Mouse (Mus musculus) megakaryocyte-erythroid progenitor cell, adult 5-6 weeks (primary cell): ENCODE results near the gene Fbxw8. TPM values are rescaled to one million over a fixed set of nuclear protein-coding genes. Genes with fewer than 3 reads are reported as not detected.

Experiments
- ATAC-seq: replicated peaks from 2 replicates; pipeline ENCODE4 v1.8.0; 2016; ENCODE audit warnings: mild to moderate bottlenecking, inconsistent platforms; ENCODE audit not compliant: severe bottlenecking, poor library complexity, low FRiP score, low TSS enrichment
- total RNA-seq, 2 experiments: library from RNA; stranded (forward) in 1 of 2; stranded (reverse) in 1 of 2; fragments of 200-1000, 215-1000 nt in 1 of 2; fragments of >200 nt in 1 of 2; fragmentation: Nextera tagmentation in 1 of 2; gene quantifications; 2 replicates each; pipeline ENCODE4 v1.2.3; 2014 to 2017

Gene Fbxw8
- total RNA-seq (2014; fragmentation: Nextera tagmentation) (18.1 and 25.3 TPM in 2 replicates), total RNA-seq (2017) (12.9 and 23.8 TPM in 2 replicates)

DNA sequence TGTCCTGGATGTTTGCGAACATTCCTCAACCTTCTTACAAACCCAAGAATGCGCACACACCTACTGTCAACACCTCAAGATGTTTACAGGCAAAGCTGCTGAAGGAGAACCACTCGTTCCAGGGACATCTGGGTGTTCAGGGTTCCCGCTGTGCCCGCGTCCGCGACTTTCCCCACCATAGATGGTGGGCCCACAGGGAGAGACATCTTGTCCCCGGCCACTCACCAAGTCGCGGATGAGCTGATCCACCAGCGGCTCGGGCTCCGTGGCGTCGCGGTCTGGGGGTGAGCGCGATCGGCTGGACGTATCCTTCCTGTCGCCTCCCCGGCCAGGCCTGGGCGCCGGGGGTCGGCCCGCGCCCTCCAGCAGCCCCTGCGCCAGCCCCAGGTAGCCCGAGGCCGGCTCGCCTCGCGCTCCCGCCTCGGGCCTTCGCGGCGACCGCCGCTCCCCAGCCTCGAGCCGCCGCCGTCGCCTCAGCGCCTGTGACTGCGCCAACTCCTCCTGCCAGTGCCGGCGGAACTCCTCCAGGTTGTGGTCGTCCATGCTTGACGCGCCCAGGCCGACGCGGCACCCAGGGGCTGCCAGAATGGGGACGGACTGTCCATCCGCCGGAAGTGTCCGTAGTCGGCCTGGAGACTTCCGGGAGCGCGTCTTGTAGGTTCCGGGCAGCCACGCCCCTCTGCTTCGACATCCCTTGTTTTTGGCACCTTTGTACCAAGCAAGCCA is at the start of gene Fbxw8:
Gene Fbxw8, minus strand, starts transcription at position 626 of the 726 bp plus-strand sequence.
- ATAC-seq = peak; percentile 93

DNA sequence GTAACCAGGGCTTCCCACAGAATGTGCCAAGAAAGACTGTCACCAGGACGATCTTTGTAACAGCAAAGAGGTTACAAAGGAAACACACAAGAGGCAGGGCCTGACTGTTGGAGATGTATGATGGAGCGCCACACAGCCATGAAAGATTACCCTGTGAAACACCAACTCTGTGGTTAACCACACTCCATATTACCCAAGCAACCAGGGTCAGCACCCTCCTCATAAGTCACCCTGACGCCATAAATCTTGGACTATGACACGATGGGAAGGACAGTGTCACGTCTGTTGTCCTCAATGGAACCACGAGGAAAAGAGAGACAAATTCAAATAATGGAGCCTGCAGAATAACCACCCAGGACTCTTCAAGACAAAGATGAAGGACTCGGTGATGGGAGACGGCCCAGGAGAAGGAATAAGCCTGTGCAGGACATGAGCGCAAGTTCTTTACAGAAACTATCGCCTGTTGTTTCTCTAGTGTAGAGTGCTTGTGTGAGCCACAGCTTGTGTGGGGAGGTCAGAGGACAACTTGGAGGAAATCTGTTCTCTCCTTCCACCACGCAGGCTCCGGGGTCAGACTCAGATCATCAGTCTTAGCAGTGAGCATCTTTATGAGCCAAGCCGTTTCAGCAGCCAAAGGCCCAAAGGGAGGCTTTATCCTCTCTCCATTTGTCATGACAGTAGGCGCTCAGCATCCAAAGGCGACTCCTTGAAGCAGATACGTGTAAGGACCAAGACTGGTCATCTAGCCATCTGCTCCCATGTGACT is 49.6 kb upstream of the Fbxw8 start:
- ATAC-seq = no peak

DNA sequence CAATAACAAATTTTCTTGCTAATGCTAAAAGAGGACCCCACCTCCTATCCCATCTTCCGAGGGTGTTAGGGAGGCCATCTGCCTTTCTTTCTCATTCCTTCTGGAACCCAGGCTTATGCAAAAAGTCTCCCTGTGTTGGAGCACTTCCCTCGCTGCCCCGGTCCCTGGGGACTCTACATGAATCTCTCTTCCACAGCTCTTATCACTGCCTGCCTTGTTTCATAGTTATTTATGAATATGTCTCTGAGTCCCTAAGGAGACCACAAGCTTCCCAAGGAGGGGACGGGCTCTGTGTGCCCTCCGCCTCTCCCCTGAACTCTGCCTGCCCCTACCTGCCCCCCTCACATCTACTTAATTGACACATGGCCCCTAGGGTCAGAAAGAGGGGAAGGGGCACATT is 44.4 kb upstream of the Fbxw8 start:
- no peak for ATAC-seq

DNA sequence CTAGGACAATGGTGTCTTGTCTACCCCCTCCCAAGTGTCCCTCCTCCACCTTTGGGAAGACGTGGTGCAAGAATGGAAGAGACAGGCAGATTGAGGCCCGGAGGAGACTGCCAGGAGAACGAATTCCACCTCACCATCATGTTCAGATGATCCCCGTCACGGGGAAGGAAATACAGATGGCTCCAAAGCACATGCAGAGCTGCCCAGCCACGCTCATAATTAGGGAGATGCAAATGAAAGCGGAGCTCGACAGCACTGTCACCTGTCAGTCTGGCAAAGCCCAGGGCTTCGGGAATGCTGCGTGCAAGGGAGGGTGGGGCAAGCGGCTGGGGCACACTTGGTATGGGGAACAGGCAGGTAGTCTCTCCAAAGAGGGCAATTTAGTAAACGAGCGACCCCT is 42.2 kb upstream of the Fbxw8 start:
- ATAC-seq = no peak

DNA sequence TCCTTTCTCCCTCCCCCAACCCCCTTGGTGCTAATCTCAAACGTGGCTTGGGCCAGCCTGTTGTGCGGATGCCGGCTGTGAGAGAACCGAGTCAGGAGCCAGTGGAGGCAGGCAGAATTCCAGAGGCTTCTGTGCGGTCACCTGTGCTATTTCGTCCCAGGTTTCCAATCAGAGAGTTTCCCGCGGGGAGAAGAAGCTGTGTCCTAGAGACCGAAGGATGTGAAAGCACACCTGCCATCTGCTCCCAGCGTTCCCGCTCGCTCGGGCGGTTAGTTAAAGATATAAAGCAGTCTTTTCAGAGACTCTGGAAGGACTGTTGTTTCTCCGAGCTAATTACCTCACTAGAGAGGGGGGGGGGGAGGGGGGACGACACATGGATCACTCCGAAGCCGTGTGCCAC is 37.0 kb upstream of the Fbxw8 start:
- no peak for ATAC-seq

DNA sequence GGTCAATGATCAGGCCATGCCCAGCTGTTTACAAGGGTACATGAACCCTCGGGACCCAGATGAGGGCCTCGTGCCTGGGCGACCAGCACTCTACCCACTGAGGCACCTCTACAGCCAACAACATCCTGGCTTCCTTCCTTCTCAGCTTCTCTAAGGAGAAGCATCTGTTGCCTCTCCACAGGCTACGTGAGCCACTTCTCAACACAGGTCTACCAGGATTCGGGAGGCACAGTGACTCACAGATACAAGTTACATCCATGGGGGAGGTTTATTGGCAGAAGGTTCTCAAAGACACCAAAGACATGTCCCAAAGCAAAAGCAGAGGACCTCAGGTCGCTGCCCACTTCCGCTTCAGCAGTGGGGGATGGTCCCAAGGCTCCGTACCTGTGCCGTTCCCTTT is 35.2 kb upstream of the Fbxw8 start:
- no peak for ATAC-seq

DNA sequence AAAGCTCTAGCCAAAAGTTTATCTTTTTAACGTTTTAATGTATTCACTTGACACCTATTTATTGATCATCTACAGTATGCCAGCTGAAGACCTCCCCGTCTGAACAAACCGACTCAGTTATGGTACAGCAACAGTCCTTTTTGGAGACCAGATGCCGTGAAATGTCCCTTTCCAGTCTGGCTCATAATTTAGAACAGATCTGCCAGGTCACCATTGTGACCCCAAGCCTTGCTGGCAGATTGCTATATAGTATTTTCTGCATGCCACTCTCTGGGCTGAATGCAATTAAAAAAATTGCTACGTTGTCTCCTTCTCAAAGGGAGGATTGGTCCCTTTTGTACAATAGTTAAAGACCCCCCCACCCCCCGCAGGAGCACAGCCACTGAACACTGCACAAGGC is 33.1 kb upstream of the Fbxw8 start:
- ATAC-seq = no peak

DNA sequence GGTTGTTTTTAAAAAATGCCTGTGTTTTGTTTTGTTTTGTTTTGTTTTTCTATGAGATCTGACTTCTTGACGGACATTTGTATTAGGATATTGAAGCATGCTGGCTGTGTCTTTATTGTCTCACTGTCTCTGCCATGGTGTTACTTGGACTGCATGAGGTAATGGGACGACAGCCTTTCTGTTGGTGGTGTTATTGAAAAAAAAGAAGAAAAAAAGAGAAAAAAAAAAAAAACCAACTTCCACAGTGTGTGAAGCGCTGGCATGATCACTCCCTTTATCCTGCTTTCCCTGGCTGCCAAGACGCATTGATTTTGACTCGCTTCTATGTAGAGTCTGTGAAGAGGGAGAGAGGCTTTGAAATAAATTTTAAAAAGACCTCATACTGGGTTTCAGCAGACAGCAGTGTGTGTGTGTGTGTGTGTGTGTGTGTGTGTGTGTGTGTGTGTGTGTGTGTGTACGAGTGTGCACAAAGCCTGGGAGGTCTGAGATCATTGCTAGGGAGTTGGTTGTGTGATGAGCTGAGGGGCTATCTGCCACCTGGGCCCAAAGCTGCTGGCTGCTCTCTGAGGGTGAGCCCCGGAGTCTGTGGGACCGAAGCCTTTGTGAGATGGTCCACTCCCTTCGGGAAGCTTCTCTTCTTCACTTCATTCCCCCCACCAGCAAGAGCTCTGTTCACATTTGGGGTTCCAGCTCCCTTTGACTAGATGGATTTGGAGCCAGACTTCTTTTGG is 31.8 kb upstream of the Fbxw8 start:
- no peak for ATAC-seq

DNA sequence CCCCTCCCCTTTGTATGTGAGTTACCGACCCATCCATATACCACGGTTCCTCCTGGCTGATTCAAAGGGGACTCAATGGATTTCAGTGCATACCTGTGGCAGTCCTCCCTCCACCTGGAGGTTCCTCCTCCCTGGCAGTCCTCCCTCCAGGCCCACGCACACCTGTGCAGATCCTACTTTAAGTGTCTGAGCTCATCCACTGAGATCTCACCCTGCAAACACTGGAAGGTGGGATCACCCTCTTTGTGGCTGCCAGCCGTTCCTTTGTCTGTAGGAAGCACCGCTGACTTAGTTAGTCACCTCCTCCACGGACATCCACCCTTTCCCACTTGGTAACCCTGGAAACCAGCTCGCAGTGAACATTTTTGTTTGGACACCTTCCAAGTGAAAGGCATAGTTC is 22.4 kb upstream of the Fbxw8 start:
- no peak for ATAC-seq

DNA sequence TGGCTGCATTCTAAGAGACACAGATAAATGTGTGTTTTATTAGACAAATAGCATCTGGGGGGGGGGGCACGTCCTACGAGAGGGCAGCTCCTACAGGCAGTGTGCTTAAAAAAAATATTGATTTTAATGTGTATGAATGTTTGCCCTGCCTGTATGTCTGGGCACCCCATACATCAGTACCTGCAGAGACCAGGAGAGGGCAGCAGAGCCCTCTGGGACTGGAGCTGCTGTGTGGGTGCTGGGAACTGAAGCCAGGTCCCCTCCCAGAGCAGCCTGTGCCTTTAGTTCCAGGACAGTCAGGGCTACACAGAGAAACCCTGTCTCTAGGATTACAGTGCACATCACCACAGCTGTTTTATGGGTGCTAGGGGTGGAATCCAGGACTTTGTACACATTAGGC is 19.9 kb upstream of the Fbxw8 start:
- no peak for ATAC-seq

DNA sequence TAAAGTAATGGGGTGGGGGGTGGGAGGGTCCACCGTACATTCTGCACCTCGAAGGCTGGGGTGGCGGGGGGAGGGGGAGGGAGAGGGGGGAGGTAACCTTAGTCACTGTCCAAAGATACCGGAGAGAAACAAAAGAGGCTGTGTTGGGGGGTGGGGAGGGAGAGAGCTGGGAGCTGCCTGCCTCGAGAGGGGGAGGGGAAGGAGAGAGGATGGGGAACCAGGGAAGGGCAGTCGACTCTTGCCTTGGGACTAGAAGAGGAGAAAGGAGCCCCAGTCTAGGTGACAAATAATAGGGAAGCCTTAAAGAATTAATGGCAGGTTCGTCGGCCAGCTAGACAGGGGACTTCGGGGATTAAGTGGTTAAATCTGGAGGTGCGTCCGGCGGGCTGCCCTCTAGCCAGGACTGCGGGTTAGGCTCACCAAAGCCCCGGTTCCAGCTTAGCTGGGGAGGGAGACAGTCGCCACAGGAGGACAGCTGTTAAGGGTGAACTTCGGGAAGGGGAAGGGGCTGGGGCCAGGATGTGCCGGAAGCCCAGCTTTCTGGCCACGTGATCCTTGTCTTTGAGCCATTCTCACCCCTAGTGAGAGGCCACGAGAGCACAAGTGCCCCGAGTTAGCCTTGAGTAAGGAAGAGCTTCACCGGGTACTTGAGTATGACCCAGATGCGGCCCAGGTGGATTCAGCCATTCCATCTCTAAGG is 19.2 kb upstream of the Fbxw8 start:
- ATAC-seq = no peak

DNA sequence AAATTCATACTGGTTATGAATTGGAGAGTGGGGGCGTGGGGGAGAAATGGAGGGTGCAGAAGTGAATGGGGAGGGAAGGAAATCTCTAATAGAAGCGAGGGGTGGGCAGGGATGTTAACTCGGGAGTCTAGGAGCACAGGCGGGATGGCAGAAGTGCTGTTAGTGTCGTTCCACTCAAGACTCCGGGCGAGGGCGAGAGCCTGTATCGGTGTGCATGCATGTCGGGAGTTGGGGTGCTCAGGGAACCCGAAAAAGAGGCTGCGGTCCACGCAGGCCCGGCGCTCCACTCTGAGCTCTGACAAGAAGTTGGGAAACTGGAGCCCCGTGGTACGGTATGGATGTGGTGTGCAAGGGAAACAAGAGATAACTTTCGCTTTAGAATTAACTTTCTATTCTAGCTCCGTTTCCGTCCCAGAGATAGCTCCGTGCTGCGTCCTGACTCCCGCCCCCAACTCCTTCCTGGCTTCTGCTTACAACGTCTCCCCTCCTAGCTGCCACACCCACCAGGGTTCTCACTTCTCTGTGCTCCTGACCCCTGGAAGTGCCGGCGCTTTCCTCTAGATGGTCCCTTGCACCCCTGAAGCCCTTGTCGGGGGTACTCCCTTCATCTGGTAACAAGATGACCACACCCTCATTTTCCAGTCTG is 16.9 kb upstream of the Fbxw8 start:
- ATAC-seq = no peak

DNA sequence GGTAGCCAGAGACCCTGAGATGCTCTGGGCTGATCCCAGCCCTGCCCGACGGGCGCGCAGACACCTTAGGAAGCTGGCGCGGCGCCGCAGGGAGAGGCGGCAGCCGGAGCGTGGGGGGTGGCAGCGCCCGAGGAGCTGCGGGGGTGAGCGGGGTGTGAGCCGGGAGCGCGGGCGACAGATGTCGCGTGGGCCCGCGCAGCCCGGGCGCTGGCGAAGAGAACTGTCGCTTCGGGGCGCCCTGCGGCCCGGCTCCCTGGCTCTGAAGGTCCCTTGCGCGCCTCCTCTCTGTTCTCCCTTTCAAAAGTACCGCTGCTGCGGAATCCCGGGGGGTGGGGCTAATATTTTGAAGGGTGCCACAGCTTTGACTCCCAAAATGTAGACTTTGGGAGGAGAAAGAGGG is 16.4 kb upstream of the Fbxw8 start:
- ATAC-seq = no peak

DNA sequence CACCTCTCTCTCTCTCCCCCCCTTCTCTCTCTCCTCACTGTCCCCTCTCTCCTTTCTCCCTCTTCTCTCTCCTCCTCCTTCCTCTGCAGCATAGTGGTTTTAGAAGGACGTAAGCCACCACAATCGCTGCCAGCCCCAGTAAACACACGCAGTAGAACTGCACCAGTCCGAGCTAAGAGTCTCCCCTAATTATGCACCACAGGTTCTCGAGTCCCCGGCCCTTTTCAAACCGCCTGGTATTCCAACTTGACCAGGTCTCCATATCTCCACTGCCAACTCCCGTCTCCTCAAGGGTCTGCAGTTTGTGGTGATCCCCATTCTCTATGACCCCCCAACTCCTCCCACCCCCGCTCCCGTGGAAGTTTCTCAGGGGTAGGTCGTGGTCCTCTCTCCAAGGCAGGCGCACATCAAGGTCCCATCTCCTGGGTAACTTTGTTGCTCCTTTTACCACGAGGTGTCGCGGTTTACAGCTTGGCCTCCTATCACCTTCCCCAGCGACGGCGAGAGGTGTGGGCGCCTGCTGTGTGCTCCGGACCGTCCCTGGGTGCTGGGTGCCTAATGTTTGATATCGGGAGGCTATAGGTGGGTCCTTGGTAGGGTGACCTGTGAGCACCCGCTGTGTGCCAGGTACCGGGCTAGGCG is 15.7 kb upstream of the Fbxw8 start:
- ATAC-seq = peak; percentile 48; the same call in 1 of the 2 replicates

DNA sequence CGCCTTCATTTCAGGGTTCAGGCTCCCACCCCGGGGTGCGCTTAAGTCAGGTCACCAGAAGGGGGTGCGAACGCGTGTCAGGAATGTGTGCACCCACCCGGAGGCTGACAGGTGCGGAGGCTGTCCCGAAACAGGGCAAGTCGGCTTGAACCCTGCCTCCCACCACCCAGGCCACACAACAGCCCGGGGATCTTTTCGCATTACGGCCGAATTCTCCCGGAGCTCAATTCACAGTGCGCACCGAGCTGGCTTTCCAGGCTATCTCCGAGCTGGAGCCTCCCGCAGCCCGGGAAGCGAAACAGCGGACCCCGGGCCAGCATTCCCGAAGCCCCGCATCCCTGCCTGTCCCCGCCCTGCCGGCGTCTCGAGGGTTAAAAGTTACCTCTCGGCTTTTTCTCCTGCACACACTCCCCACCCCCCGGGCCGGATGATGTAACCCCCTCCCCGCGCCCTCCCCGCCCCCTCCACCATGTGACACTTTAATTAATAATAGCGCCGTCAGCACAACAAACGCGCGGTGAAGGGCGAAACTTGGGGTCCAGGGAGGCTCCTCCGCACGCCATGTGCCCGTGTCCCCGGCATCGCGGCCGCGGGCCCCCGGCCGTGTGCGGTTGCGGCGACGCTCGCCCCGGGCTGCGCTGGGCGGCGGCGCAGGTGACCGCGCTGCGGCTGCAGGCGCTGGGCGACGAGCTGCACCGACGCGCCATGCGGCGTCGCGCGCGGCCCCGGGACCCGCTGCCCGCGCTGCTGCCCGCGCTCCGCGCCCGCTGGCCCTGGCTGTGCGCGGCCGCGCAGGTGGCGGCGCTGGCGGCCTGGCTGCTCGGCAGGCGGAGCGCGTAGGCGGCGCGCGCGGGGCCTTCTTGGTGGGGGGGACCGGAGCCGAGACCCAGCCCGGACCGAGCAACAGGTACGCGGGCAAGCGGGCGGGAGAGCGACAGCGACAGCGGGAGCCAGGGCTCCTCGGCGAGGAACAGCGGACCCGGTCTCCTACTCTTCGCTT is 14.3 kb upstream of the Fbxw8 start:
- 0 out of 2 replicates have a peak, but pooled peaks have one; percentile 33 for ATAC-seq

DNA sequence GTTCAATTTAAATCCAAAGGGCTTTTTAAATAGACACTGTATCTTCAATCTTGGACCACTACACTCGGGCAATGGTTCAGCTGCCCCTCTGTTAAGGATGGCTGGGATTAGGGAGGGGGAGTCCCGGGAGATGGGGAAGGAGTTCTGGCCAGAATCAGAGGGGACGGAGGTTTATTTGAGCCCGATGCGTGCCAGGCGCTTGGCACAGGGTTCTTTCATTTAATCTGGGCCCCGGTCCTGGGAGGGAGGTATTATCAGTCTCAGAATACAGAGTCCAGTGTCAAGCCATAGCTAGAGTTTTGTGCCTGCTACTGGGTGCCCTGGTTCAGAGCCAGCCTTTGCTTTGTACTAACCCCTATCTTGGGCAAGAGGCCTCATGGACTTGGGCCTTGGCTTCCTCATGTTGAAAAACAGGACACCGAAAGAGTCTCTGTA is 12.3 kb upstream of the Fbxw8 start:
- ATAC-seq = no peak

DNA sequence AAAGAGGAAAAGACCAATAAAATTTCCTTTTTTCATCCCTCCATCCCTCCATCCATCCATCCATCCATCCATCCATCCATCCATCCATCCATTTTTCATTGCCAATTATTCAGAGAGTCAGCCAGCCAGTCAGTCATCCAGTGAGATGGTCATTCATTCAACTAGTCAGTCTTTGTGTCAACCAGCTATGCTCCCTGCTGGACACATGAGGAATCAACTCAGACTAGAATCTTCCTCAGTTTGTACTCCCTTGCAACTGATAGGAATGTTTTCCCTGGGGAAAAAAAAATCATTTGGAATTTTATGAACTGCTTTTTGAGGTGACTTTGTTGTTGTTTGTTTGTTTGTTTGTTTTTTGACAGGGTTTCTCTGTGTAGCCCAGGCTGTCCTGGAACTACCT is 10.2 kb upstream of the Fbxw8 start:
- ATAC-seq = no peak

DNA sequence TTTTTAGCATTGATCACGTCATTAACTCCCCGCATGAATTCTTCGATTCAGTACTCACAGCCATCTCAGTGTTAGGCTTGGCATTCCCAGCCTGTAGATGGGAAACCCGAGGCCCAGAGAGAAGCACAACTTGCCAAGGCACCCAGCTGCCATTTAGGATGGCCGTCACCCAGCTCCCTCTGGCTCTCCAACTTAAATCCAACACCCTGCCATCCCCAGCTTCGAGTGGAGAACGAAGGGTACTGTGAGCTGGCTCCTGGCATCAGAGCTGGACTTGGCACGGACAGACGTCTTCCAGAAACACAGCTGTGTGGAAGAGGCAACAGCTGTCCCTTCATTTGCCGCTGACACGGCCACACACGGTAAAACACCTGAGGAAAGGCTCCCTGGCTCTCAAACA is 9.3 kb upstream of the Fbxw8 start, which contains the start of gene Hrk:
Gene Hrk, plus strand, starts transcription at position 68 of the 400 bp plus-strand sequence.
- no peak for ATAC-seq
